Mouse (Mus musculus) myocyte (in vitro differentiated cells): Measurements from ENCODE around the gene Actn4.

Experiments used
- E2F4 ChIP-seq: IDR thresholded peaks from one replicate; pipeline ENCODE4 v1.6.1; 2011; ENCODE audit warnings: mild to moderate bottlenecking, control low read depth, moderate library complexity; ENCODE audit not compliant: insufficient read depth
- MAX ChIP-seq: IDR thresholded peaks from one replicate; pipeline ENCODE4 v1.6.1; 2011; ENCODE audit warnings: low read depth, mild to moderate bottlenecking, control low read depth
- MYOG ChIP-seq, 3 experiments: IDR thresholded peaks; one replicate each; pipeline ENCODE4 v1.6.1; 2011; ENCODE audit warnings: control low read depth in 2 of 3, low read depth in 2 of 3, mild to moderate bottlenecking in 2 of 3; ENCODE audit not compliant: insufficient read length in 2 of 3, control insufficient read depth in 1 of 3, insufficient read depth in 1 of 3
- POLR2A ChIP-seq: IDR thresholded peaks from one replicate; pipeline ENCODE4 v1.6.1; 2011; ENCODE audit warnings: low read depth, mild to moderate bottlenecking, control low read depth, moderate library complexity; ENCODE audit not compliant: insufficient read length
- POLR2AphosphoS2 ChIP-seq: IDR thresholded peaks from one replicate; pipeline ENCODE4 v1.6.1; 2011; ENCODE audit warnings: low read depth, control low read depth; ENCODE audit not compliant: insufficient read length
- REST ChIP-seq: IDR thresholded peaks from one replicate; pipeline ENCODE4 v1.6.1; 2011; ENCODE audit warnings: mild to moderate bottlenecking, control low read depth, moderate library complexity; ENCODE audit not compliant: insufficient read depth, insufficient read length
- SRF ChIP-seq: IDR thresholded peaks from one replicate; pipeline ENCODE4 v1.6.1; 2011; ENCODE audit warnings: low read depth; ENCODE audit not compliant: control insufficient read depth, insufficient read length
- TCF12 ChIP-seq: IDR thresholded peaks from one replicate; pipeline ENCODE4 v1.6.1; 2011; ENCODE audit warnings: mild to moderate bottlenecking, control low read depth; ENCODE audit not compliant: poor library complexity, insufficient read depth, severe bottlenecking
- USF1 ChIP-seq: IDR thresholded peaks from one replicate; pipeline ENCODE4 v1.6.1; 2011; ENCODE audit warnings: low read depth, mild to moderate bottlenecking, control low read depth, moderate library complexity

DNA sequence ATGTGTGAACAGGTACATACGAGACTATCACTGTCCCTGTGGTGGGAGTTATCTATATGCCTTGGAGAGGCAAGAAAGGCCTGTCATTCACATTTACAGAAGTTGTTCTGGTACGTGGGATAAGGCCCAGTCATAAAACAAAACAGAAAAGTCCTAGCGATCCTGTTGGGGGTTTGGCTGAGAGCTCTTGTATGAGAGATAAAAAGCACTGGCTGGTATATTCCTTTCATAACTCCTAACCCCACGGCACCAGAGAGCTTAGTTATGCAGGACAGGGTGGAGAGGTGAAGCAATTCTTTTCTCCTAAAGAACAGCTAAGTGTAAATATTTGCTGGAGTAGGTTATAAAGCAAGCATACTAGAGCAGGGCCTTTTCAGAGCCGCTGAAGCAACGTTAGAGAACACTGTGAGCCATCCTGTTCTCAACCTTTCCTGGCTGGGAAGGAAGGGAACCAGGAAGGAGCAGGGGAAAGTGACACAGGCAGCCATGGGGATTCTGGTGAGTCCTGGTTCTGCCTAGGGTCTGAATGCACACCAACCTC lies 2.6 kb downstream of the Actn4 start:
- TF ChIP-seq MAX, result no peak
- TF ChIP-seq SRF, result no peak
- no peak for TF ChIP-seq POLR2A
- no peak for TF ChIP-seq POLR2AphosphoS2
- no peak for TF ChIP-seq E2F4
- TF ChIP-seq MYOG (IDR thresholded peaks at IDR 0.05; ENCODE audit: control insufficient read depth in 1 of 3, insufficient read depth in 1 of 3, insufficient read length in 2 of 3, low read depth in 2 of 3), result no peak
- no peak for TF ChIP-seq REST
- no peak for TF ChIP-seq TCF12
- TF ChIP-seq USF1, result no peak
